Mouse (Mus musculus): ENCODE data around the gene Plac9b. TPM values are rescaled to one million over a fixed set of nuclear protein-coding genes. Genes with fewer than 3 reads are reported as not detected.

Gene Plac9b
- 0.50 TPM for polyA plus RNA-seq (2017; shearing (Covaris generic))

DNA sequence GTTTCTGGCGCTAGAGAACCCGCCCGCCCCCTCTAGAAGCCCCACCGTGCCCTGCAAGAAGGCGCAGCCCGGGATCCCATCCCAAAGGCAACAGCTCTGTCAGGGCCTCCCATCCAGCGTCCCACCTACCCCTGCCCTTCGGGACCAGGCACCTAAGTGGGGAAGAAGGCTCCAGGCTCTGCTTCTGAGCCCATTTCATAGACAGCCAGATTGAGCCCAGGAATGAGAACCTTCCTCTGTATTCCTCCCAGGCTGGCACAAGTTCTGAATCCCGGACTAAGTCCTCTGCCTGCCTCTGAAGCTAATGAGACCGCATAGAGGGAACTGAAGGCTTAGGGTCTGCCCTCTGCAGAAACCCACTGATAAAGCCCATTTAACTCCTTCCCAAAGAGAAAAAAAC lies at the start of gene Plac9b:
Plac9b (minus strand) TSS at position 101 of the 400 bp plus-strand sequence.

DNA sequence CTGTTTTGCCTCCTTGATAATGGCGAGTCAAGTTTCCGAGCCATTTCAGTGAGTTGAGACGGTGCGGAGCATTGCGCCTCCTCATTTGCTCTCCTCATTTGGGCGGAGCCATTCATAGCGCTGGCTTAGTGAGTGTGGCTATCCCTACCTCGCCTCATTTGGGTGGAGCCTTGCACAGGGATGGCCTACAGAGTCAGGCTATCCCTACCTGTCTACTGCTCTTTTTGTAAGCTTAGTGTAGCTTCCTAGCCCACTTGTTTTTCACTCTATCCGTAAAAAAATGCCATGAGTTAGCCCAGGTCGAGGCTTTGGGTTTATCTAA lies 24.6 kb upstream of the Plac9b start, which contains the start of gene Tmem254b:
Tmem254b (minus strand) TSS at position 116 of the 322 bp plus-strand sequence.

DNA sequence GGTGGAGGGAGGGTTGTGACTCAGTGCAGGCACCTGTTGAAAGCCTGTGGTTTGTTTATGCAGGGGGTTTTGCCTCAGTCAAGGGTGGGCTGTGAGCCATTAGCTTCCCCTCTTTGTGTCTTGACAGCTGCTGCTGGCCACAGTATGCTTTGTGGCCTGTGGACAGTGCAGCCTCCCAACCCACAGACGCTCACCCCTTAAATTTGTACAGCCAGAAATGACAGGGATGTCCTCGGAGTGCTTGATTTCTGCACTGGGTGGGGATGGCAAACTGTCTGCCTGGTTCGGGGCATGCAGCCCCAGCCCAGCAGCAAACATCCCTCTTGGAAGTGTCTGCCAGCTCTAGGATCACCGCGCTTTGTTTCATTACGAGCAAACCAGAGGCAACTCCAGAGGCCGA lies 64.1 kb downstream of the Plac9b start, which contains the start of gene Duxbl2:
Duxbl2 (plus strand) TSS at position 200 of the 400 bp plus-strand sequence.

Other genes with a start within 250 kb of the Plac9b start
- gene Cphx1, start 244.2 kb downstream of the Plac9b start, polyA plus RNA-seq (2017; shearing (Covaris generic)) = 1.2 TPM
- gene Duxbl1, start 203.9 kb downstream of the Plac9b start, polyA plus RNA-seq (2017; shearing (Covaris generic)) = 0.62 TPM
- not detected for gene Gm9780, start 139.8 kb downstream of the Plac9b start, polyA plus RNA-seq (2017; shearing (Covaris generic))
- gene Tmem254c, start 115.1 kb downstream of the Plac9b start, polyA plus RNA-seq (2017; shearing (Covaris generic)) = 16.0 TPM
- not detected for gene Cphx2, start 101.0 kb downstream of the Plac9b start, polyA plus RNA-seq (2017; shearing (Covaris generic))
- not detected for gene Cphx3, start 100.2 kb downstream of the Plac9b start, polyA plus RNA-seq (2017; shearing (Covaris generic))
- gene Duxbl2, start 64.1 kb downstream of the Plac9b start, polyA plus RNA-seq (2017; shearing (Covaris generic)) = not detected
- 3.6 TPM for gene Tmem254b, start 24.6 kb upstream of the Plac9b start, polyA plus RNA-seq (2017; shearing (Covaris generic))
- not detected for gene Duxbl3, start 75.5 kb upstream of the Plac9b start, polyA plus RNA-seq (2017; shearing (Covaris generic))